ENCODE assay signal across 13 mouse cellular contexts in the genomic region with DNA sequence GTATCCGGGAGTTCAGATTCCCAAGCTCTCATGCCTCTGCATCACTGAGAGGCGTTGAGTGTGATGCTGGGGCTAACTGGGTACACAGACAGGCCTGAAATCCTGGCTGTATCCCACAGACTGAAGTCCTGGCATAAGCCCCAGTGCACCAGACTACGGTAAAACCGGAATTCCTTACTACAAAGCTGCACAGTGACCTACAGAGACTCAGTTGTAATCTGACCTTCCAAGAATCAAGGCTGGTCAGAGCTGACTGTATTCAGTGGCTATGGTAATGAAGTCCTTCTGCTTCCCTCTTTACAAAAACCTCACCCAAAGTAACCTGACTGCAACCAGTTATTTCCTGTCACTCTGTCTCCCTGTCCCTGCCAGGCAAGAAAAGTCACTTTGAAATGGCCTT. TPM values are rescaled to one million over a fixed set of nuclear protein-coding genes. Genes with fewer than 3 reads are reported as not detected.
DNase-seq lines count a peak whose midpoint lies in the region; ATAC-seq and TF ChIP-seq lines count a peak whose summit lies in the region.
"Had no signal": no experiment of that assay in that cellular context is flagged by ENCODE, and none has a peak within 500 bp of the region (broad histone marks: within the 10 kb centered on the region; RNA-seq: fewer than 3 reads in every experiment).

No protein-coding gene starts in this region.

- peak; percentile 17; the same call in 1 of the 2 replicates for ATAC-seq in megakaryocyte progenitor cell, adult 5-6 weeks (replicated peaks; ENCODE audit: poor library complexity)
- ATAC-seq: Patski had no signal

- no peaks in the 10 kb centered on the region for H3K36me3 ChIP-seq in heart, adult 2 months (ENCODE audit: control insufficient read depth, insufficient read depth, low read length)
- H3K36me3 ChIP-seq: heart, embryonic 13.5 days; liver, embryonic 15.5 days; midbrain, embryonic 10.5 days had no signal

- DNase-seq in kidney, adult 9 months: peak; percentile 41
- no peak for DNase-seq in kidney, postnatal 4 days
- DNase-seq in R1 (ENCODE audit: low read depth, low spot score): peak; percentile 81
- peak; percentile 95 for DNase-seq in fibroblast of lung, adult 2 months (ENCODE audit: low read depth)
- DNase-seq in left cerebral cortex, adult 18-20 months (ENCODE audit: low spot score in 2 of 2): no peak
- DNase-seq in heart, adult 2 months: no peak
- DNase-seq: thymus, adult 2 months had no signal

- H3K27me3 ChIP-seq in heart, adult 2 months (ENCODE audit: control insufficient read depth, insufficient read depth, low read length): no peaks in the 10 kb centered on the region
- H3K27me3 ChIP-seq: liver, embryonic 15.5 days; Patski had no signal

- no peak for TF ChIP-seq CTCF in heart, adult 2 months (IDR thresholded peaks at IDR 0.05)

- H3K79me2 ChIP-seq in heart, adult 2 months (replicated peaks; ENCODE audit: control insufficient read depth, insufficient read depth, low read length): no peaks in the 10 kb centered on the region

- no peak overlapping the region for H3K4me3 ChIP-seq in heart, adult 2 months
- H3K4me3 ChIP-seq: heart, embryonic 13.5 days; left cerebral cortex, adult 2 months; liver, embryonic 15.5 days; midbrain, embryonic 10.5 days had no signal

- H3K27ac ChIP-seq in heart, adult 2 months: no peak overlapping the region
- H3K27ac ChIP-seq: heart, embryonic 13.5 days; left cerebral cortex, adult 2 months; liver, embryonic 15.5 days; midbrain, embryonic 10.5 days had no signal

- no peaks in the 10 kb centered on the region for H3K4me1 ChIP-seq in heart, adult 2 months (ENCODE audit: control insufficient read depth, insufficient read depth, low read length)
- H3K4me1 ChIP-seq: liver, embryonic 15.5 days had no signal

- TF ChIP-seq EP300 in heart, adult 2 months (IDR thresholded peaks at IDR 0.05; ENCODE audit: insufficient read depth, low read depth, low read length): no peak

- intact Hi-C loops in heart, adult 2 months (cut with DNase I): no loop called here

- WGBS in heart, adult 2 months: 51% methylated on average over 4 of the region's 4 CpGs

- H3K9ac ChIP-seq in heart, adult 2 months (ENCODE audit: low read depth, low read length): no peak overlapping the region
- H3K9ac ChIP-seq: heart, embryonic 13.5 days; liver, embryonic 15.5 days had no signal

- TF ChIP-seq POLR2A in heart, adult 2 months (IDR thresholded peaks at IDR 0.05; ENCODE audit: insufficient read depth, low read depth, low read length): no peak

RNA-seq across cellular contexts. Expression of a gene that starts 47.4 kb away (rescaled TPM):
- 41.0 and 50.9 TPM in 2 replicates for total RNA-seq in megakaryocyte progenitor cell, adult 5-6 weeks (2015)
- total RNA-seq in megakaryocyte progenitor cell, adult 5-6 weeks (2017): 31.0 and 38.7 TPM in 2 replicates
- 10 to 100 TPM; 37.7 to 41.6 TPM for total RNA-seq in left cerebral cortex, adult 18-20 months (2021)
- 10 to 100 TPM; 51.6 to 67.2 TPM for total RNA-seq in heart, adult 2 months (2021)
- polyA plus RNA-seq in heart, adult 2 months (2012; rRNA removed): 97.7 and 108 TPM in 2 replicates

Comparison
In these comparisons a context has a peak if more than half of its experiments do, and no peak if none do; other contexts are left out.
1. DNase-seq: peak in kidney, adult 9 months (single experiment), R1 (single experiment) and fibroblast of lung, adult 2 months (single experiment); none in kidney, postnatal 4 days (0 of 2), left cerebral cortex, adult 18-20 months (0 of 2) and heart, adult 2 months (0 of 2).